Mouse (Mus musculus) frontal cortex, postnatal 25 days (tissue): ENCODE results near the gene Itgbl1.
"Not testable (repeated sequence)": the region's sequence is repeated elsewhere in the genome, so short reads cannot be mapped to it uniquely, and the experiment has no call there.

Source experiments
- DNase-seq, 2 experiments: peaks; one replicate each; pipeline ENCODE4 v3.0.0; 2022; ENCODE audit warnings: low spot score in 2 of 2

Gene Itgbl1

GRCm38 (mm10) chr14:123659921-123660385, at the start of gene Itgbl1:
Gene Itgbl1, plus strand, starts transcription at chr14:123659971.
- DNase-seq: peak in 1 of 2 experiments; percentile 16

- no peak for DNase-seq
Measured at GRCm38 (mm10) chr14:123622969-123623368, 36.8 kb upstream of the Itgbl1 start.

- peak; percentile 52 to 56 for DNase-seq
Measured at GRCm38 (mm10) chr14:123626501-123627179, 33.1 kb upstream of the Itgbl1 start, which contains the start of gene Nalcn. Gene Nalcn, minus strand, starts transcription at chr14:123627144.

- DNase-seq: no peak
Measured at GRCm38 (mm10) chr14:123627180-123627562, 32.6 kb upstream of the Itgbl1 start.

GRCm38 (mm10) chr14:123661091-123661491, 1.3 kb downstream of the Itgbl1 start:
- peak; percentile 14 to 33 for DNase-seq

- DNase-seq: no peak
Measured at GRCm38 (mm10) chr14:123662386-123662785, 2.6 kb downstream of the Itgbl1 start.

GRCm38 (mm10) chr14:123663206-123663605, 3.4 kb downstream of the Itgbl1 start:
- no peak for DNase-seq

- no peak for DNase-seq
Measured at GRCm38 (mm10) chr14:123664451-123664850, 4.7 kb downstream of the Itgbl1 start.

- not testable (repeated sequence) for DNase-seq
Measured at GRCm38 (mm10) chr14:123671076-123671475, 11.3 kb downstream of the Itgbl1 start.

- DNase-seq: no peak
Measured at GRCm38 (mm10) chr14:123678091-123678490, 18.3 kb downstream of the Itgbl1 start.

GRCm38 (mm10) chr14:123714751-123715150, 55.0 kb downstream of the Itgbl1 start:
- DNase-seq: no peak

- no peak for DNase-seq
Measured at GRCm38 (mm10) chr14:123742055-123742454, 82.3 kb downstream of the Itgbl1 start.

GRCm38 (mm10) chr14:123751017-123751416, 91.2 kb downstream of the Itgbl1 start:
- no peak for DNase-seq

- no peak for DNase-seq
Measured at GRCm38 (mm10) chr14:123759534-123759933, 99.8 kb downstream of the Itgbl1 start.

- no peak for DNase-seq
Measured at GRCm38 (mm10) chr14:123760079-123760478, 100.3 kb downstream of the Itgbl1 start.

GRCm38 (mm10) chr14:123801744-123802143, 142.0 kb downstream of the Itgbl1 start:
- DNase-seq: no peak

- DNase-seq: no peak
Measured at GRCm38 (mm10) chr14:123837662-123838061, 177.9 kb downstream of the Itgbl1 start.

- no peak for DNase-seq
Measured at GRCm38 (mm10) chr14:123843675-123844425, 184.1 kb downstream of the Itgbl1 start.

- no peak for DNase-seq
Measured at GRCm38 (mm10) chr14:123864531-123864930, 204.8 kb downstream of the Itgbl1 start.

GRCm38 (mm10) chr14:123865779-123866726, 206.3 kb downstream of the Itgbl1 start:
- DNase-seq: no peak

GRCm38 (mm10) chr14:123927903-123928302, 268.1 kb downstream of the Itgbl1 start:
- no peak for DNase-seq

- no peak for DNase-seq
Measured at GRCm38 (mm10) chr14:123966531-123966930, 306.8 kb downstream of the Itgbl1 start.
